Mouse (Mus musculus): ENCODE measurements around the gene Fbxo36. TPM values are rescaled to one million over a fixed set of nuclear protein-coding genes. Genes with fewer than 3 reads are reported as not detected.

Gene Fbxo36
- polyA plus RNA-seq, 1 experiment from 2014 or later = 6.9 TPM

GRCm38 (mm10) chr1:84940322-84940721 lies 100.7 kb downstream of the Fbxo36 start:
- Histone ChIP-seq H3K9ac (ENCODE audit: low read length) (no peak overlapping the region), H3K4me1 (ENCODE audit: control insufficient read depth, insufficient read depth, low read length) (no peaks in the 10 kb centered on the region), H3K9me3 (replicated peaks; ENCODE audit: control insufficient read depth, low read length) (no peaks in the 10 kb centered on the region), H3K36me3 (ENCODE audit: control insufficient read depth, insufficient read depth) (no peaks in the 10 kb centered on the region), H3K27me3 (ENCODE audit: control insufficient read depth, insufficient read depth, low read length) (peaks cover 10% of the 10 kb centered on the region), H3K4me3 (ENCODE audit: low read length) (no peak overlapping the region), H3K4me2 (ENCODE audit: low read depth, low read length) (no peak overlapping the region), H3K27ac (ENCODE audit: low read length) (no peak overlapping the region)
- no peak for ATAC-seq (replicated peaks; ENCODE audit: extremely low read depth, insufficient read depth, low FRiP score)
- WGBS = 82% methylated on average over 2 of the region's 2 CpGs

GRCm38 (mm10) chr1:84942666-84943065 lies 103.0 kb downstream of the Fbxo36 start:
- no peaks in the 10 kb centered on the region for H3K36me3 ChIP-seq (ENCODE audit: control insufficient read depth, insufficient read depth)
- H3K9ac ChIP-seq (ENCODE audit: low read length) = no peak overlapping the region

GRCm38 (mm10) chr1:84943549-84943948 lies 103.9 kb downstream of the Fbxo36 start:
- Histone ChIP-seq H3K27me3 (ENCODE audit: control insufficient read depth, insufficient read depth, low read length) (no peaks in the 10 kb centered on the region), H3K27ac (ENCODE audit: low read length) (no peak overlapping the region), H3K4me2 (ENCODE audit: low read depth, low read length) (no peak overlapping the region), H3K9me3 (replicated peaks; ENCODE audit: control insufficient read depth, low read length) (no peaks in the 10 kb centered on the region), H3K36me3 (ENCODE audit: control insufficient read depth, insufficient read depth) (no peaks in the 10 kb centered on the region), H3K4me1 (ENCODE audit: control insufficient read depth, insufficient read depth, low read length) (no peaks in the 10 kb centered on the region), H3K4me3 (ENCODE audit: low read length) (no peak overlapping the region), H3K9ac (ENCODE audit: low read length) (no peak overlapping the region)
- ATAC-seq (replicated peaks; ENCODE audit: extremely low read depth, insufficient read depth, low FRiP score) = no peak
- WGBS = 92% methylated on average over 4 of the region's 4 CpGs

More at GRCm38 (mm10) chr1:84942666-84943065, 103.0 kb downstream of the Fbxo36 start:
- ATAC-seq (replicated peaks; ENCODE audit: extremely low read depth, insufficient read depth, low FRiP score) = no peak
- Histone ChIP-seq H3K9me3 (replicated peaks; ENCODE audit: control insufficient read depth, low read length) (no peaks in the 10 kb centered on the region), H3K4me2 (ENCODE audit: low read depth, low read length) (no peak overlapping the region), H3K27ac (ENCODE audit: low read length) (no peak overlapping the region), H3K4me1 (ENCODE audit: control insufficient read depth, insufficient read depth, low read length) (no peaks in the 10 kb centered on the region), H3K27me3 (ENCODE audit: control insufficient read depth, insufficient read depth, low read length) (no peaks in the 10 kb centered on the region), H3K4me3 (ENCODE audit: low read length) (no peak overlapping the region)

- H3K9me3 ChIP-seq (replicated peaks; ENCODE audit: control insufficient read depth, low read length) = no peaks in the 10 kb centered on the region
- no peaks in the 10 kb centered on the region for H3K36me3 ChIP-seq (ENCODE audit: control insufficient read depth, insufficient read depth)
- no peak overlapping the region for H3K4me3 ChIP-seq (ENCODE audit: low read length)
- 74% methylated on average over 3 of the region's 3 CpGs for WGBS
- no peak overlapping the region for H3K9ac ChIP-seq (ENCODE audit: low read length)
- H3K4me2 ChIP-seq (ENCODE audit: low read depth, low read length) = no peak overlapping the region
- no peak overlapping the region for H3K27ac ChIP-seq (ENCODE audit: low read length)
- ATAC-seq (replicated peaks; ENCODE audit: extremely low read depth, insufficient read depth, low FRiP score) = no peak
- no peaks in the 10 kb centered on the region for H3K27me3 ChIP-seq (ENCODE audit: control insufficient read depth, insufficient read depth, low read length)
- no peaks in the 10 kb centered on the region for H3K4me1 ChIP-seq (ENCODE audit: control insufficient read depth, insufficient read depth, low read length)
These were observed 106.3 kb downstream of the Fbxo36 start for GRCm38 (mm10) chr1:84945950-84946349.

GRCm38 (mm10) chr1:84947390-84947789 lies 107.7 kb downstream of the Fbxo36 start:
- H3K9me3 ChIP-seq (replicated peaks; ENCODE audit: control insufficient read depth, low read length) = no peaks in the 10 kb centered on the region
- H3K9ac ChIP-seq (ENCODE audit: low read length) = no peak overlapping the region
- no peaks in the 10 kb centered on the region for H3K4me1 ChIP-seq (ENCODE audit: control insufficient read depth, insufficient read depth, low read length)
- H3K27me3 ChIP-seq (ENCODE audit: control insufficient read depth, insufficient read depth, low read length) = no peaks in the 10 kb centered on the region
- H3K36me3 ChIP-seq (ENCODE audit: control insufficient read depth, insufficient read depth) = no peaks in the 10 kb centered on the region
- no peak for ATAC-seq (replicated peaks; ENCODE audit: extremely low read depth, insufficient read depth, low FRiP score)
- WGBS = 83% methylated on average over 2 of the region's 2 CpGs
- no peak overlapping the region for H3K4me2 ChIP-seq (ENCODE audit: low read depth, low read length)
- no peak overlapping the region for H3K4me3 ChIP-seq (ENCODE audit: low read length)
- no peak overlapping the region for H3K27ac ChIP-seq (ENCODE audit: low read length)

Other genes starting within 250 kb of the Fbxo36 start
- 0.38 and 0.51 TPM in 2 replicates for gene Dner, start 143.6 kb upstream of the Fbxo36 start, polyA plus RNA-seq (2015; fragmentation: Nextera tagmentation; extraction: Ambion mirVana)
- gene Trip12, start 675 bp downstream of the Fbxo36 start, polyA plus RNA-seq (2015; fragmentation: Nextera tagmentation; extraction: Ambion mirVana) = 48.9 and 50.6 TPM in 2 replicates
- gene Slc16a14, start 95.3 kb downstream of the Fbxo36 start, polyA plus RNA-seq (2015; fragmentation: Nextera tagmentation; extraction: Ambion mirVana) = not detected in 2 replicates